Mouse (Mus musculus): ENCODE results near the gene Dact1. TPM values are rescaled to one million over a fixed set of nuclear protein-coding genes. Genes with fewer than 3 reads are reported as not detected.

Gene Dact1
- polyA plus RNA-seq, 1 experiment from 2014 or later: 28.6 TPM

GRCm38 (mm10) chr12:71281201-71281768, 28.4 kb upstream of the Dact1 start:
- Histone ChIP-seq H3K27me3 (ENCODE audit: control insufficient read depth, insufficient read depth, low read length) (no peaks in the 10 kb centered on the region), H3K36me3 (replicated peaks; ENCODE audit: control insufficient read depth, insufficient read depth, low read depth, low read length) (no peaks in the 10 kb centered on the region), H3K9ac (replicated peaks; ENCODE audit: low read length) (no peak overlapping the region), H3K4me2 (ENCODE audit: low read depth, low read length) (no peak overlapping the region), H3K4me1 (ENCODE audit: control insufficient read depth, insufficient read depth, low read length) (no peaks in the 10 kb centered on the region), H3K4me3 (ENCODE audit: low read depth, low read length) (no peak overlapping the region), H3K9me3 (replicated peaks; ENCODE audit: control insufficient read depth, low read length) (no peaks in the 10 kb centered on the region; the same call in 1 of the 2 replicates), H3K27ac (replicated peaks; ENCODE audit: low read depth, low read length) (no peak overlapping the region)
- DNase-seq (ENCODE audit: low spot score) (no peak), ATAC-seq (replicated peaks; ENCODE audit: insufficient number of reproducible peaks, low FRiP score, low TSS enrichment, low read depth) (no peak)
- 78% methylated on average over 12 of the region's 12 CpGs for WGBS

DNA sequence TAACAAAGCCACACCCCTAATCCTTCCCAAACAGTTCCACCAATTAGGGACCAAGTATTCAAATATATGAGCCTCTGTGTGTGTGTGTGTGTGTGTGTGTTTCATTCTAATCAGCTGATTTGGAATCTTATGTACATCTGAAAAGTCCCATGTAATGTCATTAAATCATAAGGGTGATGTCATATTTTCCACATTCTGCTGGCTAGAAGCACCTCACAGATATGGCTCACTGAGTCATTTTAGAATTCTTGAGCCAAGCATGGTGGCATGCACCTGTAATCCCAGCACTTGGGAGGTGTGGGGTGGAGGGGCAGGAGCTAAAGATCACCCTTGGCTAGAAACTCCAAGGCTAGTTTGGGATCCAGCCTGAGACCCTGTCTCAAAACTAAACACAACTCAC, 24.3 kb upstream of the Dact1 start:
- Histone ChIP-seq H3K9me3 (replicated peaks; ENCODE audit: control insufficient read depth, low read length) (no peaks in the 10 kb centered on the region; the same call in 1 of the 2 replicates), H3K9ac (replicated peaks; ENCODE audit: low read length) (no peak overlapping the region), H3K36me3 (replicated peaks; ENCODE audit: control insufficient read depth, insufficient read depth, low read depth, low read length) (no peaks in the 10 kb centered on the region), H3K27ac (replicated peaks; ENCODE audit: low read depth, low read length) (no peak overlapping the region), H3K4me1 (ENCODE audit: control insufficient read depth, insufficient read depth, low read length) (no peaks in the 10 kb centered on the region), H3K4me2 (ENCODE audit: low read depth, low read length) (no peak overlapping the region), H3K27me3 (ENCODE audit: control insufficient read depth, insufficient read depth, low read length) (no peaks in the 10 kb centered on the region), H3K4me3 (ENCODE audit: low read depth, low read length) (no peak overlapping the region)
- DNase-seq (ENCODE audit: low spot score) (no peak), ATAC-seq (replicated peaks; ENCODE audit: insufficient number of reproducible peaks, low FRiP score, low TSS enrichment, low read depth) (no peak)

DNA sequence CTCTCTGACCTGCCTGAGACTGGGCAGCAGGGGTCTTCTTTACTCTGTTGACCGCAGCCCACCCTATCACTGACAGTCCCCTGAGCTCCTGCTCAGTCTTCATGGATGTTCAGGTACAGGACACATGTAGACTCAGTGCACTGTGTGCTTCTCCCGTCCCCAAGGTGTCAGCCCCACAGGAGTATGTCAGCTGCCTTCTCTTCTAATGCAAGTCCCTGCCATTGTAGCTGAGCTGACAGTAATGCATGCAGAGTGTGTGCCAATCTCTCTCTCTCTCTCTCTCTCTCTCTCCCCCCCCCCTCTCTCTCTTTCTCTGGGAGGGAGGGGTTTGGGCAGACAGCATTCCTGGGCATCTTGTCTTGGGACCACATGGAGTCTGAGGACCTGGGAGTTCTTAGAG, 19.2 kb upstream of the Dact1 start:
- Histone ChIP-seq H3K27ac (replicated peaks; ENCODE audit: low read depth, low read length) (no peak overlapping the region), H3K4me1 (ENCODE audit: control insufficient read depth, insufficient read depth, low read length) (no peaks in the 10 kb centered on the region), H3K27me3 (ENCODE audit: control insufficient read depth, insufficient read depth, low read length) (no peaks in the 10 kb centered on the region), H3K4me2 (ENCODE audit: low read depth, low read length) (no peak overlapping the region), H3K4me3 (ENCODE audit: low read depth, low read length) (no peak overlapping the region), H3K9me3 (replicated peaks; ENCODE audit: control insufficient read depth, low read length) (no peaks in the 10 kb centered on the region), H3K9ac (replicated peaks; ENCODE audit: low read length) (no peak overlapping the region), H3K36me3 (replicated peaks; ENCODE audit: control insufficient read depth, insufficient read depth, low read depth, low read length) (no peaks in the 10 kb centered on the region)
- no peak for ATAC-seq (replicated peaks; ENCODE audit: insufficient number of reproducible peaks, low FRiP score, low TSS enrichment, low read depth)
- WGBS: 71% methylated on average over 2 of the region's 2 CpGs
- DNase-seq (ENCODE audit: low spot score): no peak

- peak; percentile 33 for DNase-seq (ENCODE audit: low spot score)
- H3K9ac ChIP-seq (replicated peaks; ENCODE audit: low read length): no peak overlapping the region; the same call in none of the 2 replicates
- H3K4me3 ChIP-seq (ENCODE audit: low read depth, low read length): no peak overlapping the region
- H3K27ac ChIP-seq (replicated peaks; ENCODE audit: low read depth, low read length): no peak overlapping the region
- 21% methylated on average over 22 of the region's 22 CpGs for WGBS
- H3K9me3 ChIP-seq (replicated peaks; ENCODE audit: control insufficient read depth, low read length): no peaks in the 10 kb centered on the region
- H3K4me1 ChIP-seq (ENCODE audit: control insufficient read depth, insufficient read depth, low read length): no peaks in the 10 kb centered on the region; the same call in 1 of the 2 replicates
- peak overlapping the region; percentile 10; the same call in 1 of the 2 replicates for H3K4me2 ChIP-seq (ENCODE audit: low read depth, low read length)
- no peaks in the 10 kb centered on the region for H3K27me3 ChIP-seq (ENCODE audit: control insufficient read depth, insufficient read depth, low read length)
- ATAC-seq (replicated peaks; ENCODE audit: insufficient number of reproducible peaks, low FRiP score, low TSS enrichment, low read depth): 0 out of 2 replicates have a peak, but pooled peaks have one; percentile 12
- H3K36me3 ChIP-seq (replicated peaks; ENCODE audit: control insufficient read depth, insufficient read depth, low read depth, low read length): no peaks in the 10 kb centered on the region
These were observed 15.4 kb upstream of the Dact1 start for GRCm38 (mm10) chr12:71293960-71294942.

GRCm38 (mm10) chr12:71296849-71297535, 12.7 kb upstream of the Dact1 start:
- 30% methylated on average over 8 of the region's 8 CpGs for WGBS
- Histone ChIP-seq H3K4me2 (ENCODE audit: low read depth, low read length) (no peak overlapping the region), H3K9ac (replicated peaks; ENCODE audit: low read length) (no peak overlapping the region), H3K4me1 (ENCODE audit: control insufficient read depth, insufficient read depth, low read length) (no peaks in the 10 kb centered on the region; the same call in 1 of the 2 replicates), H3K27ac (replicated peaks; ENCODE audit: low read depth, low read length) (peak overlapping the region; percentile 48; the same call in 1 of the 2 replicates), H3K4me3 (ENCODE audit: low read depth, low read length) (no peak overlapping the region), H3K9me3 (replicated peaks; ENCODE audit: control insufficient read depth, low read length) (no peaks in the 10 kb centered on the region), H3K36me3 (replicated peaks; ENCODE audit: control insufficient read depth, insufficient read depth, low read depth, low read length) (no peaks in the 10 kb centered on the region), H3K27me3 (ENCODE audit: control insufficient read depth, insufficient read depth, low read length) (no peaks in the 10 kb centered on the region)
- no peak for ATAC-seq (replicated peaks; ENCODE audit: insufficient number of reproducible peaks, low FRiP score, low TSS enrichment, low read depth)
- DNase-seq (ENCODE audit: low spot score): peak; percentile 76

GRCm38 (mm10) chr12:71310068-71310931, 616 bp downstream of the Dact1 start:
- Histone ChIP-seq H3K27me3 (ENCODE audit: control insufficient read depth, insufficient read depth, low read length) (no peaks in the 10 kb centered on the region), H3K36me3 (replicated peaks; ENCODE audit: control insufficient read depth, insufficient read depth, low read depth, low read length) (no peaks in the 10 kb centered on the region; the same call in none of the 2 replicates), H3K9ac (replicated peaks; ENCODE audit: low read length) (peak overlapping the region; percentile 93), H3K4me2 (ENCODE audit: low read depth, low read length) (peak overlapping the region; percentile 81), H3K27ac (replicated peaks; ENCODE audit: low read depth, low read length) (peak overlapping the region; percentile 94), H3K9me3 (replicated peaks; ENCODE audit: control insufficient read depth, low read length) (no peaks in the 10 kb centered on the region), H3K4me1 (ENCODE audit: control insufficient read depth, insufficient read depth, low read length) (no peaks in the 10 kb centered on the region; the same call in none of the 2 replicates), H3K4me3 (ENCODE audit: low read depth, low read length) (peak overlapping the region; percentile 88)
- no peak; the same call in 1 of the 2 replicates for ATAC-seq (replicated peaks; ENCODE audit: insufficient number of reproducible peaks, low FRiP score, low TSS enrichment, low read depth)
- WGBS: under 1% methylated on average over 46 of the region's 56 CpGs
- DNase-seq (ENCODE audit: low spot score): peak; percentile 54

GRCm38 (mm10) chr12:71311237-71311887, 1.7 kb downstream of the Dact1 start:
- WGBS: 9% methylated on average over 13 of the region's 13 CpGs
- H3K27me3 ChIP-seq (ENCODE audit: control insufficient read depth, insufficient read depth, low read length): no peaks in the 10 kb centered on the region
- ATAC-seq (replicated peaks; ENCODE audit: insufficient number of reproducible peaks, low FRiP score, low TSS enrichment, low read depth) (no peak), DNase-seq (ENCODE audit: low spot score) (peak; percentile 94)
- H3K9ac ChIP-seq (replicated peaks; ENCODE audit: low read length): peak overlapping the region; percentile 93
- no peaks in the 10 kb centered on the region; the same call in none of the 2 replicates for H3K36me3 ChIP-seq (replicated peaks; ENCODE audit: control insufficient read depth, insufficient read depth, low read depth, low read length)
- no peaks in the 10 kb centered on the region for H3K9me3 ChIP-seq (replicated peaks; ENCODE audit: control insufficient read depth, low read length)
- no peaks in the 10 kb centered on the region; the same call in none of the 2 replicates for H3K4me1 ChIP-seq (ENCODE audit: control insufficient read depth, insufficient read depth, low read length)
- H3K27ac ChIP-seq (replicated peaks; ENCODE audit: low read depth, low read length): 0 out of 2 replicates have a peak overlapping the region, but pooled peaks have one; percentile 10
- peak overlapping the region; percentile 81 for H3K4me2 ChIP-seq (ENCODE audit: low read depth, low read length)
- peak overlapping the region; percentile 88 for H3K4me3 ChIP-seq (ENCODE audit: low read depth, low read length)

Measured in embryonic facial prominence, embryonic 11.5 days (tissue).